Mouse (Mus musculus): ENCODE data around the gene Pde2a. TPM values are rescaled to one million over a fixed set of nuclear protein-coding genes. Genes with fewer than 3 reads are reported as not detected.

Pde2a gene
- polyA plus RNA-seq, 1 experiment from 2014 or later = 9.2 TPM

- WGBS = 69% methylated on average over 4 of the region's 4 CpGs
- H3K36me3 ChIP-seq = no peaks in the 10 kb centered on the region
- DNase-seq (ENCODE audit: low spot score) = no peak
- no peaks in the 10 kb centered on the region for H3K27me3 ChIP-seq (ENCODE audit: low read depth, poor library complexity, severe bottlenecking)
- no peak overlapping the region for H3K4me3 ChIP-seq
- no peak overlapping the region for H3K27ac ChIP-seq
- H3K9me3 ChIP-seq (replicated peaks) = no peaks in the 10 kb centered on the region
- no peaks in the 10 kb centered on the region for H3K4me1 ChIP-seq
Observed at GRCm38 (mm10) chr7:101490952-101491351, 69.5 kb downstream of the Pde2a start.

- no peaks in the 10 kb centered on the region for H3K36me3 ChIP-seq
- DNase-seq (ENCODE audit: low spot score) = no peak
- peaks cover 50% of the 10 kb centered on the region for H3K27me3 ChIP-seq (ENCODE audit: low read depth, poor library complexity, severe bottlenecking)
- H3K9me3 ChIP-seq (replicated peaks) = no peaks in the 10 kb centered on the region
- no peak overlapping the region for H3K4me3 ChIP-seq
- 89% methylated on average over 3 of the region's 3 CpGs for WGBS
- 0 out of 2 replicates have a peak, but pooled peaks cover 10% of the 10 kb centered on the region for H3K4me1 ChIP-seq
- H3K27ac ChIP-seq = no peak overlapping the region
Observed at GRCm38 (mm10) chr7:101498385-101498784, 76.9 kb downstream of the Pde2a start.

- 44% methylated on average over 10 of the region's 10 CpGs for WGBS
- H3K4me1 ChIP-seq = peaks cover 13% of the 10 kb centered on the region
- H3K36me3 ChIP-seq = no peaks in the 10 kb centered on the region
- no peak overlapping the region for H3K27ac ChIP-seq
- DNase-seq (ENCODE audit: low spot score) = no peak
- no peaks in the 10 kb centered on the region for H3K9me3 ChIP-seq (replicated peaks)
- H3K4me3 ChIP-seq = no peak overlapping the region
- H3K27me3 ChIP-seq (ENCODE audit: low read depth, poor library complexity, severe bottlenecking) = peaks cover 58% of the 10 kb centered on the region
Observed at GRCm38 (mm10) chr7:101499251-101499650, 77.8 kb downstream of the Pde2a start.

- DNase-seq (ENCODE audit: low spot score) = no peak
- Histone ChIP-seq H3K36me3 (no peaks in the 10 kb centered on the region), H3K4me3 (no peak overlapping the region), H3K27me3 (ENCODE audit: low read depth, poor library complexity, severe bottlenecking) (peaks cover 63% of the 10 kb centered on the region), H3K4me1 (peaks cover 18% of the 10 kb centered on the region), H3K9me3 (replicated peaks) (no peaks in the 10 kb centered on the region), H3K27ac (no peak overlapping the region)
- WGBS = 75% methylated on average over 9 of the region's 9 CpGs
Observed at GRCm38 (mm10) chr7:101499701-101500100, 78.2 kb downstream of the Pde2a start.

GRCm38 (mm10) chr7:101501236-101501635 is 79.7 kb downstream of the Pde2a start:
- no peak overlapping the region for H3K27ac ChIP-seq

GRCm38 (mm10) chr7:101501675-101502074 is 80.2 kb downstream of the Pde2a start:
- 71% methylated on average over 6 of the region's 6 CpGs for WGBS
- peaks cover 72% of the 10 kb centered on the region for H3K27me3 ChIP-seq (ENCODE audit: low read depth, poor library complexity, severe bottlenecking)
- no peak for DNase-seq (ENCODE audit: low spot score)
- no peaks in the 10 kb centered on the region for H3K36me3 ChIP-seq
- no peaks in the 10 kb centered on the region for H3K9me3 ChIP-seq (replicated peaks)
- H3K4me1 ChIP-seq = peaks cover 17% of the 10 kb centered on the region
- H3K27ac ChIP-seq = no peak overlapping the region
- no peak overlapping the region for H3K4me3 ChIP-seq

More at GRCm38 (mm10) chr7:101501236-101501635, 79.7 kb downstream of the Pde2a start:
- Histone ChIP-seq H3K36me3 (no peaks in the 10 kb centered on the region), H3K27me3 (ENCODE audit: low read depth, poor library complexity, severe bottlenecking) (peaks cover 76% of the 10 kb centered on the region), H3K9me3 (replicated peaks) (no peaks in the 10 kb centered on the region), H3K4me3 (no peak overlapping the region), H3K4me1 (peaks cover 20% of the 10 kb centered on the region)
- 66% methylated on average over 6 of the region's 6 CpGs for WGBS
- no peak for DNase-seq (ENCODE audit: low spot score)

GRCm38 (mm10) chr7:101503351-101503750 is 81.9 kb downstream of the Pde2a start:
- Histone ChIP-seq H3K27me3 (ENCODE audit: low read depth, poor library complexity, severe bottlenecking) (peaks cover 55% of the 10 kb centered on the region), H3K4me1 (peaks cover 18% of the 10 kb centered on the region), H3K9me3 (replicated peaks) (no peaks in the 10 kb centered on the region), H3K36me3 (no peaks in the 10 kb centered on the region), H3K27ac (no peak overlapping the region), H3K4me3 (no peak overlapping the region)
- peak; percentile 74 for DNase-seq (ENCODE audit: low spot score)
- WGBS = 21% methylated on average over 8 of the region's 8 CpGs

- WGBS = 45% methylated on average over 7 of the region's 7 CpGs
- no peak for DNase-seq (ENCODE audit: low spot score)
- H3K9me3 ChIP-seq (replicated peaks) = no peaks in the 10 kb centered on the region
- H3K27me3 ChIP-seq (ENCODE audit: low read depth, poor library complexity, severe bottlenecking) = peaks cover 50% of the 10 kb centered on the region
- no peak overlapping the region for H3K4me3 ChIP-seq
- H3K4me1 ChIP-seq = peaks cover 21% of the 10 kb centered on the region
- no peaks in the 10 kb centered on the region for H3K36me3 ChIP-seq
- H3K27ac ChIP-seq = no peak overlapping the region
Observed at GRCm38 (mm10) chr7:101503803-101504202, 82.3 kb downstream of the Pde2a start.

GRCm38 (mm10) chr7:101504507-101504906 is 83.0 kb downstream of the Pde2a start:
- H3K4me3 ChIP-seq = peak overlapping the region; percentile 45
- H3K27ac ChIP-seq = no peak overlapping the region
- H3K4me1 ChIP-seq = peaks cover 17% of the 10 kb centered on the region
- H3K9me3 ChIP-seq (replicated peaks) = no peaks in the 10 kb centered on the region
- 8% methylated on average over 24 of the region's 24 CpGs for WGBS
- DNase-seq (ENCODE audit: low spot score) = peak; percentile 53
- peaks cover 43% of the 10 kb centered on the region for H3K27me3 ChIP-seq (ENCODE audit: low read depth, poor library complexity, severe bottlenecking)
- no peaks in the 10 kb centered on the region for H3K36me3 ChIP-seq

- no peak for DNase-seq (ENCODE audit: low spot score)
- Histone ChIP-seq H3K36me3 (no peaks in the 10 kb centered on the region), H3K9me3 (replicated peaks) (no peaks in the 10 kb centered on the region), H3K27me3 (ENCODE audit: low read depth, poor library complexity, severe bottlenecking) (peaks cover 21% of the 10 kb centered on the region), H3K4me1 (peaks cover 11% of the 10 kb centered on the region), H3K27ac (no peak overlapping the region), H3K4me3 (no peak overlapping the region)
- 55% methylated on average over 2 of the region's 2 CpGs for WGBS
Observed at GRCm38 (mm10) chr7:101509212-101509611, 87.7 kb downstream of the Pde2a start.

- Histone ChIP-seq H3K4me1 (peaks cover under 1% of the 10 kb centered on the region; the same call in 1 of the 2 replicates), H3K9me3 (replicated peaks) (no peaks in the 10 kb centered on the region), H3K27ac (no peak overlapping the region), H3K36me3 (no peaks in the 10 kb centered on the region), H3K27me3 (ENCODE audit: low read depth, poor library complexity, severe bottlenecking) (no peaks in the 10 kb centered on the region), H3K4me3 (no peak overlapping the region)
- no peak for DNase-seq (ENCODE audit: low spot score)
- 79% methylated on average over 7 of the region's 7 CpGs for WGBS
Observed at GRCm38 (mm10) chr7:101513655-101514054, 92.2 kb downstream of the Pde2a start.

- WGBS = 86% methylated on average over 6 of the region's 6 CpGs
- Histone ChIP-seq H3K4me3 (no peak overlapping the region), H3K36me3 (no peaks in the 10 kb centered on the region), H3K9me3 (replicated peaks) (no peaks in the 10 kb centered on the region), H3K27me3 (ENCODE audit: low read depth, poor library complexity, severe bottlenecking) (no peaks in the 10 kb centered on the region), H3K27ac (no peak overlapping the region), H3K4me1 (no peaks in the 10 kb centered on the region)
- DNase-seq (ENCODE audit: low spot score) = no peak
Observed at GRCm38 (mm10) chr7:101514768-101515167, 93.3 kb downstream of the Pde2a start.

GRCm38 (mm10) chr7:101515295-101515694 is 93.8 kb downstream of the Pde2a start:
- no peaks in the 10 kb centered on the region for H3K36me3 ChIP-seq
- H3K4me1 ChIP-seq = no peaks in the 10 kb centered on the region
- no peak overlapping the region for H3K4me3 ChIP-seq
- 59% methylated on average over 6 of the region's 6 CpGs for WGBS
- no peak overlapping the region for H3K27ac ChIP-seq
- no peak for DNase-seq (ENCODE audit: low spot score)
- no peaks in the 10 kb centered on the region for H3K27me3 ChIP-seq (ENCODE audit: low read depth, poor library complexity, severe bottlenecking)
- no peaks in the 10 kb centered on the region for H3K9me3 ChIP-seq (replicated peaks)

GRCm38 (mm10) chr7:101516460-101516859 is 95.0 kb downstream of the Pde2a start:
- Histone ChIP-seq H3K27me3 (ENCODE audit: low read depth, poor library complexity, severe bottlenecking) (no peaks in the 10 kb centered on the region), H3K4me3 (no peak overlapping the region), H3K4me1 (no peaks in the 10 kb centered on the region), H3K27ac (no peak overlapping the region), H3K36me3 (no peaks in the 10 kb centered on the region), H3K9me3 (replicated peaks) (no peaks in the 10 kb centered on the region)
- DNase-seq (ENCODE audit: low spot score) = no peak
- WGBS = 61% methylated on average over 6 of the region's 6 CpGs
